Mouse (Mus musculus) regulatory T cell (primary cell): ENCODE data around the gene Baz1b.

ENCODE experiments used
- in situ Hi-C: fragments of 300-600 bp; cut with MboI, MseI; formaldehyde crosslinking; loops from one replicate; pipeline ENCODE4 v1.15.1; 2025; ENCODE audit warnings: high pct_unique_total_duplicates

The Baz1b gene

DNA sequence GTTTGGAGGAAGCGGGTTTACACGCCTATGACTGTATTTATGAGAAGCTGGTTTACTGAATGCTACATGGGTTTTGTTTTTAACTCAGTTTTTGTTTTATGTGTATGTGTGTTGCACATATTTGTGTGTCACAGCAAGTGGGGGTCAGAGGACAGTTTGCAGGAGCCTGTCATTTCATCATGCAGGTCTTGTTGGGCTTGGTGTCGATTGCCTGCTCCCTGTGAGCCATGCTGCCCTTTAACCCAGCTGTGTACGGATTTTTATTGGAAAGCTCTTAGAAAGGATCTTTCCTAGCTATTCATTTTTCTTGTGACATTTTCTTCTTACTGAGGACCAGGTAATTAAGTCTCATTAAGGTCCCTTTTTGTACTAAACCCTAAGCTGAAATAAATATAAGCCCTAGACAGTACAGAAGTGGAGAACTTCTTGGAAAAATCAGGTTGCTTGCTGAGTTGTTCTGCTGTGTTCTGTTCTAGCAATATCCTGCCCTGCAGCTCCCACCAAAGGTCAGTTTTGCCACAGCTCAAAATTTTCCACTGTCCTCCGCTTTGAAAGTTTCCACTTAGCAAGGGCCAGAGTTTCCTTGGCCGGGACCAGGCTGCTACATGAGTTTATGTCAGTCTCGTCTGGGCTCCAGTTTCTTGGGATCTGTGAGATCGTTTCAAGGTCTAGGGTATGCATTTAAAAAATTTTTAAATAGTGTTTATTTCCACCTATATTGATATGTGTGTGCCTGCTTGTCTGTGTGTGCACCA lies 46.3 kb downstream of the Baz1b start:
- in situ Hi-C loops = no loop called here

DNA sequence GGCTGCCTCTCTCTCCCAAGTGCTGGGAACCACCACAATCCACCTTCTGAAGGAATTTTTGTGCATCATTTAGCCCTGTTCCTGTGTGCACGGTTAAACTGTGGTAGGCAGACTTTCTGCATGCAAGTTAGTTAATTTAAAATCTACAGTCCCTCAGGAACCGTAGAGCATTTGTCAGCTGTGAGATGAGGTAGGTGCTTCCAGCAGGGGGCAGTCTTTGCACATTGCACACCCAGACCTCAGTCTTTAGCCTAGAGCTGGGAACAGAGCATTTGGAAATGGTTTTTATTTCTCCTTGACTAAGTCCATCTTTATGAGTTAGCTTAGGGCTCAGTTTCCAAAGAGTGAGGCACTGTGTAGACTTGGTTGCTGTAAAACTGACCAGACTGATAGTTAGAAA lies 49.5 kb downstream of the Baz1b start:
- in situ Hi-C loops = no loop called here

DNA sequence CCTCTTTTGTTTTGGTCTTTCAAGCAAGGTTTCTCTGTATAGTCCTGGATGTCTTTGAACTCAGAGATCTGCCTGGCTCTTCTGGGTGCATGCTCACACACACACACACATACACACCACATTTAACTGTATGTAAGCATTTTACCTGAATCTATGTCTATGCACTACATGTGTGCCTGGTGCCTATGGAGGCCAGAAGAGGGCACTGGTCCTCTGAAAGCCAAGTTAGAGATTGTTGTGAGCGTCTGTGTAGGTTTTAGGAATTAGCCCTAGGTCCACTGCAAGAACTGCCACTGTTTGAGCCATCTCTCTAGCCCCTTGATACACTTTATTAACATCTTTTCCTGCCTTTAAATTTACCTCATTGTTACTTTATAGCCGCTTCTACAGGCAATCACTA lies 51.8 kb downstream of the Baz1b start:
- in situ Hi-C loops = no loop called here

DNA sequence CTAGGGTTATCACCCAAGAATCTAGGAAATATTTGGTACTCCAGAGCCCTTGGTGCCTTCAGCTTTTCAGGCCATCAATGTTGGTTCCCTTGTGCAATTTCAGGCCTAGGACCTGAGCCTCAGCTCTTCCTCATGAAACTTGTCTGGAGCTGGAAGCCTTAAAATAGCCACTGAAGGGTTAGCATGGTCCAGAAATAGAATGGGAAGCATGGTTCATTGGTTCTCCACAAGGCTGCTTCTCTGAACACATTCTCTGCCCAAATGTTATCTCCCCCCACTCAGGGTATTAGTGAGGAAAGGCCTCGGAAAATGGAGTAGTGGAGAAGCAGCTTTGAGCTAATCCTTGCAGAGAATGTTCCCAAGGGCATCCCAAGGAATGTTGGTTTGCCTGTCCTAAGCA lies 54.4 kb downstream of the Baz1b start:
- in situ Hi-C loops = loop anchor here (5.0 kb wide), 1 partner anchor 36 kb away; no protein-coding TSS in a partner anchor

DNA sequence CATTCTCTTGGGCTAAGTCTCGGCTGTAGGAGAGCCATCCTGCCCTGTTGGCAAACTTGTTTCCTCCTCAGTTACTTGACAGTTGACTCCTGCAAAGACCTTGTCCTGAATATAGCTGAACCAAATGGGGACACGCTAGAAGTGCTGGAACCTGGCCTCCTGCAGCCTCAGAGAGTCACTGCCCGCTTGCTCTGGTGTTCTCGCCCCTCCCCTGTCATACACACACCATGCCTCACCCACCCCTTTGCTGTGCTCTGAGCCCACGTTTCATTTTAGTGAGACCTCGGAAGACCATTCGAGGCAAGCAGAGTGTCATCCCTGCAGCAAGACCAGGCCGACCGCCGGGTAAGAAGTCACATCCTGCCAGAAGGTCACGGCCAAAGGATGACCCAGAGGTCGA lies 55.1 kb downstream of the Baz1b start:
- in situ Hi-C loops = loop anchor here (5.0 kb wide), 1 partner anchor 35 kb away; no protein-coding TSS in a partner anchor

DNA sequence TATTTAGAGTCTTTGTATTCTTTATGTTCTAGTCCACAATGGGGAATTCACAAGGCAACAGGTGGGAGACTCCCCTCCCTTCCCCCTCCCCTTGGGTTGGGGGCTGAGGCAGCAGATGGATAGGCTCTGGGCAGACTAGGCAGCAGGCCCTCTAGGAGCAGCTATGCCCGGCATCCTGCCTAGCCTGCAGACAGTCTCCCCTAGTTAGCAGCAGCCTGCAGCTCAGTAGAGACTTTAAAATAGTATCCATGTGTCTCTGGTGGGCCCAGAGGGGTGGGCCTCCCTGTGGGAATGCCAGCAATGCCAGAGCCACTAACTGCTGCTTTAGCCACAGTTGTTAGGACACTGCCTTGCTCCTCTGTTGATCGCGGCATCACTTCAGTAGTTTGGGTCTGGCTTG lies 55.5 kb downstream of the Baz1b start:
- in situ Hi-C loops = loop anchor here (5.0 kb wide), 1 partner anchor 35 kb away; no protein-coding TSS in a partner anchor

DNA sequence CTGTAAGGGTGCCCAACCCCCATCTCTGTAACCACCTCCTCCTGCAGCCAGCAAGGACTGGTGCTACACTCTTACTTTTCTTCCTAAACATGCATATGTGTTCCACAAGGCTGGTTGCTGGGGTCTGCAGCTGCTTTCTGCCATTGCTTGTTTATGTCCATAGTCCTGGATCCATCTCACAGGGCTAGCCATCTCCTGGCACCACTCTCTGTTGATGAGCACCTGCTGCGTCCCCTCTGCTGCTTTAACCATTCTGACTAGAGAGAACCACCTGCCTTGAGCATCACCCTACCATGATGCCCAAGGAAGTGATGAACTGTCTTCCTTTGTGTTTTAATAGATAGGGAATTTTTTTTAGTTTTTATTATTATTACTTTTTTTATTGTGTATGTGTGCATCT lies 56.1 kb downstream of the Baz1b start:
- in situ Hi-C loops = loop anchor here (5.0 kb wide), 1 partner anchor 34 kb away; no protein-coding TSS in a partner anchor

DNA sequence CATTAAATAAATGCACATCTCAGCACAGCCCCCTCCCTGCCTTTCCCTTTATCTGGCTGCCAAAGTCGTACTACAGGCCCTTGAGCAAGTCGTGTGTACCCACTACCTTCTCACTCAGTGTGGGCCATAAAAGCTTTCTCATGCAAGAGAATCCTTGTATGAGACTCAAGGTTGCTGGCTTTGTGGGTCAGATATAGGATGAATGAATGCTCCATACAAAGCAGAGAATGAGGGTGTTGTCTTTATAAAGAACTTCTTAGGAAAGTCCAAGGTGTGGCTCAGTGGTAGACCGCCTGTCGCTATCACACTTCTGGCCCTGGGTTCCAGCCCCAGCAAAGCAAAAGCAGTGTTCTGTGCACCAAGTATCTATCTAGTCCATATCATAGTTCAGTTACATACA lies 59.5 kb downstream of the Baz1b start:
- in situ Hi-C loops = no loop called here

DNA sequence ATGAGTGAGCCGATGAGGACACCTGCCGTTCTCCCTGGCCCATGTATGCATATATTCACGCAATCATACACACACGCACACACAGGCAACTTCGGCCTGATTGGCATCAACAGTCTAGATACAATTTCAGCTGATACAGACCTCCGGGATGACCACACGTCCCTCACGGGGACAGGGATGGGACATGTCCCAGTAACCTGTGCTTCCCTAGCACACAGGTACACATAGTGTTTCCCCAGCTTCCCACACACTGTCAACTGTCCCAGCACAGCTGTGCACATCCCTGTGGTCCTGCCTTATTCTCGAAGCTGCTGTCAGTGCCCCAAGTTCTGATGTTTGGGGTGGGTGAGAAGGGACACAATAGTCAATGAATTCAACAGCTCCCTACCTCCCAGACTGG lies 60.3 kb downstream of the Baz1b start:
- in situ Hi-C loops = no loop called here

DNA sequence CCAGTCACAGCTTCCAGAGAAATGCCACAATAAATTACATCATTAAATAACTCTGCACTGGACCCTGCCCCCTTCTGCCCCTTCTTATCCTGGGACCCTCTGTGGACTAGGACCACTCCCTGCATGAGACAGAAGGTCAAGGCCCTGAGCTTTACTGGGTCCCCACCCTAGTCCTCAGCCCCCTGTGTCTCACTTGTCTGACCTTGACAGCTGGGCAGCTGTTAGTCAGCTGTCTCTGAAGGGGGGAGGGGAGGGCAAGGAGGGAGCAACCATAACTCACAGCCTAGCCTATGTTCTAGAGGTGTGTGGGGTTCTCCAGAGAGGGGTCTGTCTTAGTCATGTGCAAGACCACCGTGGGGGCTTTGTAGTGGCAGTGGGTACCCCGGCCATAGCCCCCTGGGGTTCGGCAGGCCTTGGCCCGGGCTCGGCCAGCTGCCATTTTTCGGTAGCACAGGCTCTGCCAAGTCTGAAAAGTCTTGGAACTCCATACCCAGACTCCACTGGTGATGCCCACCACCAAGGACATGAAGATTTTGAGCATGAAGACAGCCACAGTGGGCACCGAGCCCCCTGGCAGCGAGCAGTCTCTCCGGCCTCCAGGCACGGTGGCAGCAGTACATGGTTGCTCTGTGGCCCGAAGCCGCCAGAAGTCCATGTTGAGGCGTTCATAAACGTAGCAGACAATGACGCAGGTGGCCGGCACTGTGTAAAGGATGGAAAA lies 62.1 kb downstream of the Baz1b start:
- in situ Hi-C loops = no loop called here

DNA sequence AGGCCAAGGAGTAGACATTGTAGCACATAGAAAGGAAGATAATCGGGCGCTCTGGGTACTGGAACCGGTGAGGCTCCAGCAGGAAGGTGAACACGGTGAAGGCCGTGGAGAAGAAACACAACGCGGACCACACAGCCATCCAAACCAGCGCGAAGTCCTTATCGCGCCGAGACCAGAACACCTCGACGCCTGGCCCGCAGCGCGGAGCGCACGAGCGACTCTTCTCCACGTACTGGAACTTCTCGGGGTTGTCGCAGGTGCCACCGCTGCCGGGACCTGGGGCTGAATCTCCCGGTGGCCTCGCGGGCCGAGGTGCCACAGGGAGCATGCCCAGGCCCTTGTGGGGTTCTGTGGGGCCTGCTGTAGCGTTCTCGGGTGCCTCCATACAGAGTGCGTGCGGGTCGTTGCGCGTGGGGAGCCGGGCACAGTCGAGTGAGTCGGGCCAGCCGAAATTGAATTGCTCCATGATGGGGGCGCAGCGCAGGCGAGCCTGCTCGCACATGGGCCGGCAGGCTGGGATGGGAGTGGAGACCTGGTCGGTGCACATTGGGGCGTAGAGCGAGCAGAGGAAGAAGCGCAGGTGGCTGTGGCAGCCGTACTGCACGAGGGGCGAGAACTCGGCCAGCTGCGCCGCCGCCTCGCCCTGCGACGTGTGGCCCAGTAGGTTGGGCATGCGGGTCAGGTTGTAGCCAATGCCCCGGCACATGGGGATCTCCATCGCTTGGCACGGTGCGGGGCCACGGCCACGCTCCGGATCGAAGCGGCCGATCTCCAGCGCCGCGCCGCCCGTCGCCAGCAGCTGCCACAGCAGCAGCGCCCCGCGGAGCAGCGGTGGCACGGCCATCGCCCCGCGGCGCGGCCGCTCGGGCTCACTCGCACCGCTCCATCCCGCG lies 63.4 kb downstream of the Baz1b start:
- in situ Hi-C loops = no loop called here

DNA sequence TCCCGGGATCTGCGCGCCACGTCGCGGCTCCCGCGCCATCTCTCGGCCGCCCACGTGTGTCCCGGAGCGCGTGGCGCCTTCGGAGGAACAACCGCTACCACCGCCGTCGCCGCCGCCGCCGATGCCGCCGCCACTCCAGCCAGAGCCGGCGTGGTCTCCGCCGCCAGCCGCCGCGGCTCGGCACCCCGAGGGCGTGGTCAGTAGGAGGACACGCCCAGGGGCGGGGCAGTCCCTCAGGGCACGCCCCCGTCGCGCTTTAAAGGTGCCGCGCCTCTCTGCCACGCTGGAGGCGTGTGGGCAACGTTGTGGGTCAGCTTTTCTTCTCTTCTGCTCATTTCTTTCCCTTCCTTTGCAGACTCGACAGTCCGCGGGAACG lies 64.0 kb downstream of the Baz1b start, which contains the start of gene Fzd9:
Gene Fzd9 (minus strand): TSS at position 152 of the 376 bp plus-strand sequence.
- in situ Hi-C loops = no loop called here

DNA sequence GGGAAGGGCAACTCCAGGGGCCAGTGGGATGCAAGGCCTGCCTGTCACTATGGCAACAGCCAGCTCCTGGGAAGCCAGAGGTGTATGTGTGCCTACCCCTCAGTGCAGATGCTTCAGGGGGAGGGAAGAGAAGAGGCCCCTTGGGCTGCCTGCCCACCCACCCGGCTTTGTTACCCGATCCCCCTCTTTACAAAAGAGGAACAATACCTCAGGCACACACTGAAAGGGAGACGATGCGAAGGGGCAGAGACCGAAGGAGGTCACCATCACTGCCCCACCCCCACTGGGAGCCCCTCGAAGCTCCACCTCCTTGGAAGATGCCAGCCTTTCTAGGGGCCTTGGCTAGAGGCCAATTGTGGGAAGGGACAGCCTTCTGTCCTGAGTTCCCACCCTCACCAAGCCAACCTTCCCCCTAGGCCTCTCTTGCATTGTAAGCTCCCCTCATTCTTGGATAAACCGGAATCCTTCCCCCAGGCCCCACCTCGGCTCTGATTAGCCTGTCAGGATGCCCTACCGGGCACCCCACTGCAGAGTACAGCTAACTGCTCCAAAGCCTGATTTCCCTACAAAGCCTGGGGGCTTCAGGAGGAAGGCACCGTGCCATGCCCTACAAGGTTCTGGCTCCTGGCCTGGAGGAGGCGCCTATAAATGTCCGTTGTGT lies 66.8 kb downstream of the Baz1b start:
- in situ Hi-C loops = no loop called here

DNA sequence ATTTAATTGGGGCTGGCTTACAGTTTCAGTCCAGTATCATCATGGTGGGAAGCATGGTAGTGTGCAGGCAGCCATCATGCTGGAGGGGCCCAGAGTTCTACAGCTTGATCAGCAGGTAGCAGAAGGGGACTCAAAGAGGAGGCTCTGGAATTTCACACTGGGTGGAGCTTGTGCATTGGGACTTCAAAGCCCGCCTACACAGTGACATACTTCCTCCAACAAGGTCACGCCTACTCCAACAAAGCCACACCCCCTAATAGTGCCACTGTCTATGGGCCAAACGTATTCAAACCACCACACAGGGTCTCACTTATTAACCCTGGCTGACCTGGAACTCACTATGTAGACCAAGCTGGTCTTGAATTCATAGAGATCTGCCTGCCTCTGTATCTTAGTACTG lies 69.1 kb downstream of the Baz1b start:
- in situ Hi-C loops = no loop called here

DNA sequence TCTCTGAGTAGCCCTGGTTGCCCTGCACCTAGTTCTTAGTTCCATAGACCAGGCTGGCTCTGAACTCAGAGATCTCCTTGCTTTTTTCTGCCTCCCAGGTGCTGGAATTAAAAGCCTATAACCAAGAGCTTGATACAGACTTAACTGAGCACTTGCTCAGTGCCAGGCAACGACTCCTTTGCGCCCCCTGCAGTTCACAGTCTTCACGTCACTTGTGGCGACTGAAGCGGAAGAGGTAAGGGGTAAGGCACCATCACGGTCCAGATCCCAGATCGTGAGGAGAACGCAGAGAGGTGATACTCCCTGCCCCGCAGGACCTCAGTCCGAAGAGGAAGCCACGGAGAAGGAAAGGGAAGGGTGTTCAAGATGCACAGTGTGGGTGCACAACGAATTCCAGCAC lies 70.5 kb downstream of the Baz1b start:
- in situ Hi-C loops = no loop called here

DNA sequence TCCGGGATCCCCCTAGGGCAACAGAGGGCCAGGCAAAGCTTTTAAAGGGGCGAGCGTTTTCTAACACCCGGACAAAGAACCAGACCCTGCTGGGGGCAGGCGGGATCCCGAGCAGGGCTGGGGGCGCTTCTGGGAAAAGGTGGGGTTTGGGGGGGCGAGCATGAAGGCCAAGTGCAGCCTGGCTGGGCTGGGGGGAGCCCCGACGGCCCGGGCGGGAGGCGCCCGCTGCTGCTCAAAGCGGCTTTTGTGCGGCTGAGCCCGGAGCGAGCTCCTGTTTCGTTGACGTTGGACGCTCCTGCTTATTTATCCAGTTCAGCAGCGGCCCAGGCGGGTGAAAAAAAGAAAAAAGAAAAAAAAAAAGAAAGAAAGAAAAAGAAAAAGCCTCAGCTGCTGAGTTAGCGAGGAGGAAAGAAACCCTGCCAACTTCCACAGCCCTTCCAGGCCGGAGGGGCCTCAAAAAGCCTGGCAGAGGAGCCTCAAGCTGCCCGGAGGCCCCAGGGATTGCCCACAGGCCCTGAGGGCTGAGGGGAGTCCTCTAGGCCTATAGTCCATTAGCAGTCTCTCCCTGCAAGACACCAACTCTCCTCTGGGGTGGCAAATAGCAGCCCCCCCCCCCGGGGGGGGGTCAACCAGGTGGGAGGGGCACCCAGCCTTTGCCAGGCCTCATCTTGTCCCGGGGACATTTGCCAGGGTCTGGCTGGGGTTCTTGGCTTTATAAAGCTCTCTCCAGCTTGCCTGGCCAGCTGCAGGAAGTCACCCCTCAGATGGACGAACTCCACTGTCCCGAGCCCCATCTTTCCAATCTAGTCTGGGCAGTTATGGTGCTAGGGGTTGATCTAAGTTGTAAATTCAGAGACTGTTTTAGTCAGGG lies 71.5 kb downstream of the Baz1b start:
- in situ Hi-C loops = no loop called here

DNA sequence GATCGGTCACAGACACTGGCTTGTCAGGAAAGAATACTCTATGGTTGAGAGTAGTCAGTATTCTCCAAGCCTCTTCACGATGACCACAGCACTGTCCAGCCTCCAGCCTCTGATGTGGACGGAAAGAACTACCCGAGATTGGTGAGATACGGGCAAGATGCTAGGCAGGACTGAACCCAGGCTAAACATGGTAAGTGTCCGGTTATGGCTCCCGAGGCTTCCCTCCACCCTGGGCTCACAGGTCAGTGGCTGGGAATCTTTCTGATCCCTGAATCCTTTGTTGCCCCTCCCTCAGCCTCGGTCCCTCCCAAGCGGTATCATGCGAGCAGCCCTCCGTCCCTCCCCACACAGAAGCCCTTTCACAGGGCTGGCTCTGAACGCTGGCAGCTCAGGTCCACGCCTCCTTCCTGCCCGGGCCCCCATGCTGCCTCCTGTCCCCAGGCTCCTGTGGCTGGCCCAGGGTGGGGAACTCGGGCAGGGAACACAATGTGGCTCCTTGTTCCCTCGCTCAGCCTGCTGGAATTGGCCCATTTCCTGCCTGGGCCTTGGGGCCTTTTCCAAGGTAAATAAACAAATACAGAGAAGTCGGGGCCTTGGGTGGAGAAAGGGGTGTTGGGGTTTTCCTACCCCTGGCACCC lies 76.9 kb downstream of the Baz1b start:
- in situ Hi-C loops = no loop called here

DNA sequence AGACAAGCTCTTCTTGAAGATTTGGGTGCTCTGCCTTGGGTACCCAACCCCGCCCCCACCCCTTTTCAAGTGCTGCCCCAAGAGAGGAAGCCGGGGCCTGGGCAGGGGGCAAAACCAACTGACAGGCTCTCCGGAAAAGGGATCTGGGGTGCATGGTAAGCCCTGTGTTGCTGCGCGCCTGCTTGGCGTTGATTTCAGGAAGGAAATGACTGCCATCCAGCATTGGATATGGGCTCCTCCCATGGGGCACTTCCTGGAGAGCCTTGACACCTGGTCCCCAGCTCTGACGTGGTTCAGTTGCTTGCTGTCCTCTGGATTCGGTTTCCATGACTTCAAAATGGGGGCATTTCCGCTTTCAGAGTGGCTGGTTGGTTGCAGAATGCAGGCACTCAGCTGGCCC lies 77.5 kb downstream of the Baz1b start:
- in situ Hi-C loops = no loop called here

DNA sequence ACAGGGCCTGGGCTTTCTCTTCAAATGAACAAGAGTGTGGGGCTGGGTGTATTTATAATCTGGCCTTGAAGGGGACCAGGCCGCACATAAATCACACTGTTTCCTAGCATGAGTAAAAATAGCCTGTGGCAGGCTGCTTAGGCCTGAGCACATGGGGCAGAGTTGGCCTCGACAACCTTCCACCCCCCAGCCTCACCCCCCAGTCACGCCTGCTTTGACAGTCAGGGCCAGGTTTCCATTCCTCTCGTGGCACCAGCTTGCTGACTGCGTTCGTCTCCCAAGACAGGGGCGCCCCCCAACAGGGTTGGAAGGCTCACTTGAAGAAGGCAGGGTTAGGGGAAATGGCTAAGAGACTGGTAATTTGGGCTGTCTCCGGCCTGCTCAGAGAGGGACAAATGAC lies 82.4 kb downstream of the Baz1b start:
- in situ Hi-C loops = no loop called here

DNA sequence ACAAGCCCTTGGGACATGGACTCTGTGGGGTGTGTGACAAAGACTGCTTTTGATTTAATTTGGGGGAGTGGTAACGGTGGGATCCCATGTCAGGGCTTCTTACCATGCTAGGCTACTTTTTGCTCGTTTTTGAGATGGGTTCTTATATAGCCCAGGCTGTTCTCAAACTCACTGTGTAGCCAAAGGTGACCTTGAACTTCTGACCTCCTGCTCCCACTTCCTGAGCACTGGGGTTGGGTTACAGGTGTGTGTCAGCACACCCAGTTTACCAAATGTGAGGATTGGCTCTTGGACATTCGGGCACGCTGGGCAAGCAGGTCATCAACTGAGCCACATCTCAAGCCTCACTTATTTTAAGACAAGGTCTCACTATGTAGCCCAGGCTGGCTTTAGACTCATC lies 83.3 kb downstream of the Baz1b start:
- in situ Hi-C loops = no loop called here
